Mouse (Mus musculus): ENCODE data around the gene Sptbn2. TPM values are rescaled to one million over a fixed set of nuclear protein-coding genes. Genes with fewer than 3 reads are reported as not detected.

Sptbn2 gene
- total RNA-seq, 2 experiments from 2014 or later: 561 to 597 TPM

DNA sequence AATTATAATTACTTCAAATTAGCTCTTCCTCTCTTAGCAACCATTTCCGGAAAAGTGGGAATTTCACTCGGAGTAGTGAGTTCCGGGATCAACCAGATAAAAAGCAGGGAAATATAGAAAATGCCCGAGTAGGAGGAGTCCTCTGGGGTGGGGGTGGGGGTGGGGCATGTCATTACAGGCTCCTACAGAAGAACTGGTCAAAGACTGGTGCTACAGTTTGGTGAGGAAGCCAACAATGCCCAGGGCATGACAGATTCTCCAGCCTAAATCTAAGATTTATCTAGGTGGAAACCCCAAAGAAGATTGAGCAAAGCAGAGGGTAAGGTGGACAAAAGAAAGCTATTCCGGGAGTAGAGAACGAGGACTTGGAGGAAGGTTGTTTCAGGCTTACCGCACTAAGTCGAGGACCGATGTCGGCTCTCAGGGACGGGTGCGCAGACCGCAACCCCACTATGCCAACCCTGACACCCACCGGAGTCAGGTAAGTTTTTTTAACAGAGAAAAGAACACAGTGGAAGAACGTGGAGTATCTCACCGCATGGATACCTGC, 82.4 kb downstream of the Sptbn2 start:
- no peak for TF ChIP-seq CTCF (IDR thresholded peaks at IDR 0.05)
- no peak for DNase-seq (ENCODE audit: extremely low spot score in 1 of 2, low spot score in 2 of 2)
- Histone ChIP-seq H3K27ac (peak overlapping the region; percentile 83), H3K4me3 (peak overlapping the region; percentile 90)
- intact Hi-C loops (cut with DNase I): no loop called here

DNA sequence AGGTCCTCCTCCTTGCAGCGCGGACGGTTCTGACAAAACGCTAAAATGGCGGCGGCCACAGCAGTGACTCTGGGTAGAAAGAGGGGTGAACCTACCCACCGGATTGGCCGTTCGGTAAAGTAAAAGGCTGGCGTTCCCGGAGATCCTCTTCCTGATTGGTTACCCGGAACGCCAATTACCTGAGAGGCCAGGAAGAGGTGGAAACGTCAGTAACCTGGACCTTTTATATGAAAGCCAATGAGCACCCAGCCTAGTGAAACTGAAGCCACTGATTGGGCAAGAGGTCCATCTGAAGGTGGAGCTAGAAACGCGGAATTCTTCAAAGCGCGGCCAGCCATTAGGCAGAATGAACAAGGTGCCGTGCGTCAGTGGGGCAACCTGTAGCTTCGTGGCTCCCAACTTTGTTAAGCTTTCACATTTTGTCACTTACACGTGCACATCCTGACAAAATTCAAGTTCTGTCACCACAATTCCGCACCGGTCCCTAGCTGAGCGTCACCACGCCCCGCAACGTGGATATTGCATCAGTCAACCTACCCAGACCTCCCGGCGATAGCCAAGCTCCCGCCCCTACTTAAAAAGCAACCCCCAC, 83.0 kb downstream of the Sptbn2 start, which contains the start of gene Rbm4:
Gene Rbm4 (minus strand): TSS at position 71 of the 592 bp plus-strand sequence.
- no peak for TF ChIP-seq CTCF (IDR thresholded peaks at IDR 0.05)
- intact Hi-C loops (cut with DNase I): loop anchor here (1.0 kb wide), 1 partner anchor 45 kb away; the partner anchor contains the start of genes Ccdc87 and Ccs
- DNase-seq (ENCODE audit: extremely low spot score in 1 of 2, low spot score in 2 of 2): peak; percentile 96 to 98
- Histone ChIP-seq H3K4me3 (peak within 1 kb of the TSS; percentile 90), H3K27ac (peak within 1 kb of the TSS; percentile 83)

GRCm38 (mm10) chr19:4795929-4796328, 85.0 kb downstream of the Sptbn2 start:
- Histone ChIP-seq H3K4me3 (no peak overlapping the region), H3K27ac (no peak overlapping the region)
- intact Hi-C loops (cut with DNase I): no loop called here
- no peak for DNase-seq (ENCODE audit: extremely low spot score in 1 of 2, low spot score in 2 of 2)
- TF ChIP-seq CTCF (IDR thresholded peaks at IDR 0.05): no peak

GRCm38 (mm10) chr19:4797846-4798245, 86.9 kb downstream of the Sptbn2 start:
- intact Hi-C loops (cut with DNase I): no loop called here
- TF ChIP-seq CTCF (IDR thresholded peaks at IDR 0.05): no peak
- no peak for DNase-seq (ENCODE audit: extremely low spot score in 1 of 2, low spot score in 2 of 2)
- no peak overlapping the region for H3K27ac ChIP-seq
- no peak overlapping the region for H3K4me3 ChIP-seq

GRCm38 (mm10) chr19:4799083-4799482, 88.1 kb downstream of the Sptbn2 start:
- intact Hi-C loops (cut with DNase I): no loop called here
- no peak for DNase-seq (ENCODE audit: extremely low spot score in 1 of 2, low spot score in 2 of 2)
- Histone ChIP-seq H3K27ac (no peak overlapping the region), H3K4me3 (no peak overlapping the region)
- no peak for TF ChIP-seq CTCF (IDR thresholded peaks at IDR 0.05)

Other genes starting within 250 kb of the Sptbn2 start
- 10 to 100 TPM; 36.8 to 39.8 TPM for gene Syt12, start 233.7 kb upstream of the Sptbn2 start, total RNA-seq (2021)
- gene 2010003K11Rik, start 212.6 kb upstream of the Sptbn2 start, total RNA-seq (2021): not detected
- 10 to 100 TPM; 63.2 to 72.1 TPM for gene Pcx, start 200.7 kb upstream of the Sptbn2 start, total RNA-seq (2021)
- gene Lrfn4, start 95.5 kb upstream of the Sptbn2 start, total RNA-seq (2021): 10 to 100 TPM; 41.2 to 44.9 TPM
- gene Rce1, start 85.5 kb upstream of the Sptbn2 start, total RNA-seq (2021): 10 to 100 TPM; 26.4 to 30.6 TPM
- 1 to 10 TPM; 1.5 to 1.6 TPM for gene Gm960, start 12.5 kb upstream of the Sptbn2 start, total RNA-seq (2021)
- 10 to 100 TPM; 16.3 to 18.2 TPM for gene Rbm4b, start 45.3 kb downstream of the Sptbn2 start, total RNA-seq (2021)
- 100 to 1,000 TPM in 1 of 2 experiments, 10 to 100 TPM in 1; 93.1 to 112 TPM for gene Rbm4, start 82.7 kb downstream of the Sptbn2 start, total RNA-seq (2021)
- 10 to 100 TPM; 22.0 to 25.5 TPM for gene Gm21992, start 100.4 kb downstream of the Sptbn2 start, total RNA-seq (2021)
- 10 to 100 TPM; 53.4 to 61.0 TPM for gene Rbm14, start 100.5 kb downstream of the Sptbn2 start, total RNA-seq (2021)
- 10 to 100 TPM; 29.8 to 30.3 TPM for gene Ccs, start 128.2 kb downstream of the Sptbn2 start, total RNA-seq (2021)
- 1 to 10 TPM; 2.0 to 2.6 TPM for gene Ccdc87, start 128.2 kb downstream of the Sptbn2 start, total RNA-seq (2021)
- gene Ctsf, start 144.0 kb downstream of the Sptbn2 start, total RNA-seq (2021): 100 to 1,000 TPM; 102 to 107 TPM
- gene Actn3, start 166.7 kb downstream of the Sptbn2 start, total RNA-seq (2021): 1 to 10 TPM; 1.4 to 1.5 TPM
- 10 to 100 TPM; 24.7 to 25.9 TPM for gene Zdhhc24, start 167.5 kb downstream of the Sptbn2 start, total RNA-seq (2021)
- 10 to 100 TPM; 40.0 to 48.1 TPM for gene Bbs1, start 195.5 kb downstream of the Sptbn2 start, total RNA-seq (2021)
- 10 to 100 TPM; 39.5 to 45.9 TPM for gene Dpp3, start 217.1 kb downstream of the Sptbn2 start, total RNA-seq (2021)
- 10 to 100 TPM; 27.9 to 31.8 TPM for gene Peli3, start 232.0 kb downstream of the Sptbn2 start, total RNA-seq (2021)